Mouse (Mus musculus): ENCODE results near the gene S100a1. TPM values are rescaled to one million over a fixed set of nuclear protein-coding genes. Genes with fewer than 3 reads are reported as not detected.

S100a1 gene
- polyA plus RNA-seq, 1 experiment = 169 TPM

DNA sequence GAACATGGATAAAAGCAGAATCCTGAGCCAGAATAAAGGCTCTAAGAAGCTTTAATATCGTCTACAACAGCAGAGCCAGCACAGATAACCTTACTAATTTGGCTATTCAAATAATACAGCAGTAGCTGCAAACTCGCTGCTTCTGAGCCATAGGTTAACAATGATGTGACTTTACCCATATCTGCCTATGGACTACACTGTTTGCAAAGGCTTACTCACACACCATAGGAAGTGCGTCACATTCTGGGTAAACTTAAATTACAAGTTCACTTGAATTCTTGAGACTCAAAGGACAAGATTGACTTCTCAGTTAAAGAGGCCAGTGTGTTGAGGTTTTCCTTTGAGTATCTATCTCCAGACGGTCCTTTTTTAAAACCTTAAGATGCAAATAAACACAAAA is 10.7 kb downstream of the S100a1 start:
- DNase-seq = no peak
- 72% methylated on average over 4 of the region's 4 CpGs for WGBS
- no peak for TF ChIP-seq POLR2A (IDR thresholded peaks at IDR 0.05; ENCODE audit: borderline replicate concordance, extremely low read depth, low read depth, low read length)
- TF ChIP-seq CTCF (IDR thresholded peaks at IDR 0.05; ENCODE audit: insufficient read depth, low read length) = no peak

DNA sequence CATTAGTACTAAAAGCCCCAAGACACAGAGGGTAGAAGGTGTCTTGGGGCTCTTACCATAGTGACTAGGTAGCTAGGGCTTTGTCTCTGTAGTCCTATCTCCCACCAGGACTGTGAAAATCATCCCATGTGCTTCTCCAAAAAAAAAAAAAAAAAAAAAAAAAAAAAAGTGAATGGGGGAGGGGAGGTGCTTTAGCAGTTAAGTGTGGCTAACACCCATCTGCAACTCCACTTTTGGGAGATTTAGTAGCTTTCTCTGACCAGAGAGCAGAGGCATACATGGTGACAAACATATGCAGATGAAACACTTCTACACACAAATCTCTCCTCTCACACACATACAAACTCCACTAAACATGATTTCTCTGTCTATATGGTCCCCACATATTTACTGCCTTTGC is 16.6 kb downstream of the S100a1 start:
- TF ChIP-seq POLR2A (IDR thresholded peaks at IDR 0.05; ENCODE audit: borderline replicate concordance, extremely low read depth, low read depth, low read length) (no peak), CTCF (IDR thresholded peaks at IDR 0.05; ENCODE audit: insufficient read depth, low read length) (no peak)
- no peak overlapping the region for H3K4me3 ChIP-seq (replicated peaks; ENCODE audit: extremely low read depth, low read depth, low read length)
- no peak for DNase-seq
- no peaks in the 10 kb centered on the region for H3K4me1 ChIP-seq (ENCODE audit: control insufficient read depth, insufficient read depth, low read length)

More for the DNA sequence above, 10.7 kb downstream of the S100a1 start:
- H3K4me3 ChIP-seq (replicated peaks; ENCODE audit: extremely low read depth, low read depth, low read length) = no peak overlapping the region
- peaks cover 4% of the 10 kb centered on the region; the same call in 1 of the 2 replicates for H3K4me1 ChIP-seq (ENCODE audit: control insufficient read depth, insufficient read depth, low read length)

DNA sequence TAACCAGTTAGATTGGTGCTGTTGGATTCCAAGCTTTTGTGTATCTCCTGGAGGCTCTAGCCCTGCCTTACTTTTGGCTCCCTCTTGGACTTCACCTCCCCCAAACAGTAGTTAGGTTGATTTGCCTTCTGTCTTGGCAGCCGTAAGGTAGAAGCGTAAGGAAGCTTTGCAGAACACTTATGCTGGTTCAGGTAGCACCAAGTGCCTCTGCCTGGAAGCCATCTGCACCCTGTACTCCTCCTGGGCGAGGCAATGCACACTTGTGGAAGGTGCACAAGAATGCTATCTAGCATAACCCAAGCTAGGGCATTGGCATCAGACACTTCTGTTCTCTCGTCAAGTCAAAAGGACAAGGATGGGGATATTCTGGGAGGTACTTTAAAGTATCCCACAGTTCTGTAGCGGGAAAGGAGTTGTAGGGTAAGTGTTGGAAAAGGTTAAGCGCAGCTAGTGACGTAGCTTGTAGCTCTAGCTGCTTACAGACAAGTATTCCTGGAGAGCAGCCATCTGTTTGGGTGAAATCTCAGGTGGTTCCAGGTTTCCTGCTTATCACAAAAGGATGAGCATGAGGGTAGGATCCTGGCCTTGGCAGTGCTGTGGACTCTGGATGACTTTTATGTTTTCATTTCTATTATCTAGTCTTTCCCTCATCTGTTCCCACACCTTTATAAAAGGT is 18.2 kb downstream of the S100a1 start:
- no peak for DNase-seq
- Histone ChIP-seq H3K4me3 (replicated peaks; ENCODE audit: extremely low read depth, low read depth, low read length) (no peak overlapping the region), H3K4me1 (ENCODE audit: control insufficient read depth, insufficient read depth, low read length) (no peaks in the 10 kb centered on the region)
- TF ChIP-seq POLR2A (IDR thresholded peaks at IDR 0.05; ENCODE audit: borderline replicate concordance, extremely low read depth, low read depth, low read length) (no peak), CTCF (IDR thresholded peaks at IDR 0.05; ENCODE audit: insufficient read depth, low read length) (no peak)
- 75% methylated on average over 7 of the region's 7 CpGs for WGBS

DNA sequence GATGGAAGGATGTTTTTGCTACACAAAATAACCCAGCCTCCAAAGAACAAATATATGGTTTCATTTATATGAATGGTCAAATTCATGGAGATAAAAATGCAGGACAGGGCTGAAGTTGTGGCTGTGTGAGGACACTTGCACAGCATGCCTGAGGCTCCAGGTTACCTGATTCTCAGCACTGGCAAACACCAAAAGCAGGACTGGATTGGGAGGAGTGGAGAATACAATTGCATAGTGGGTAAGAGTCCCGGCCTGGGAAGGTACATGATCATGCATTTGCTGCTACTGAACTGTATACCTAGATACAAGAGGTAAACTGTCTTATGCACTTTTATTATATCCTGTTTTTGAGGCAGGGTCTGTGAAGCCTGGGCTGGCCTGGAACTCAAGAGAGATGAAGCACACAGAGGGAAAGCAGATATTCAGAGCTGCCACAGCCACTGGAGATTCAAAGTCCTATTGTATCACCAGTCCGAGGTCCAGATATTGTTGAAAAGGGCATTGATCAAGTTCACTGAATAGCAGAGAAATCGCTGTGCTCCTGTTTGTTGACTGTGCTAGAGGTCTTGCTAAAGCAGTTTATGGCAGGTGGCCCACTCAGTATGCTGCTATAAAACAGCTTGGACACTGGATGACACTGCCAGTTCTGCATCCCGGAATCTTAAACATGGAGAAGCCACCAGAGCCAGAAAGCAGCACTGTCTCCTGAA is 20.2 kb downstream of the S100a1 start:
- no peak for DNase-seq
- Histone ChIP-seq H3K4me3 (replicated peaks; ENCODE audit: extremely low read depth, low read depth, low read length) (no peak overlapping the region), H3K4me1 (ENCODE audit: control insufficient read depth, insufficient read depth, low read length) (peaks cover 3% of the 10 kb centered on the region; the same call in 1 of the 2 replicates)
- TF ChIP-seq POLR2A (IDR thresholded peaks at IDR 0.05; ENCODE audit: borderline replicate concordance, extremely low read depth, low read depth, low read length) (no peak), CTCF (IDR thresholded peaks at IDR 0.05; ENCODE audit: insufficient read depth, low read length) (no peak)
- WGBS = 60% methylated on average over 4 of the region's 4 CpGs

DNA sequence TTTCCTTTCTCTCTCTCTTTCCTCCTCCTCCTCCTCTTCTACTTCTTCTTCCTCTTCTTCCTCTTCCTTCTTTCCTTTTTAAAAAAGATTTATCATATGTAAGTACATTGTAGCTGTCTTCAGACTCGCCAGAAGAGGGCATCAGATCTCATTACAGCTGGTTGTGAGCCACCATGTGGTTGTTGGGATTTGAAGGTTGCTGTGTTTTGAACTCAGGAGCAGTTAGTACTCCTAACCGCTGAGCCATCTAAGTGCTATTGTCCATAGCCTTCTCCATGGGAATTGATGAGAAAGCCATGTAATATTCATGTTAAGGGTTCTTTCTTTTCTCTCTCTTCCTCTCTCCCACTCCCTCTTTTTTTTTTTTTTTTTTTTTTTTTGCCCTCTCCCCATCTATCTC is 22.8 kb downstream of the S100a1 start:
- Histone ChIP-seq H3K4me3 (replicated peaks; ENCODE audit: extremely low read depth, low read depth, low read length) (no peak overlapping the region), H3K4me1 (ENCODE audit: control insufficient read depth, insufficient read depth, low read length) (peaks cover 3% of the 10 kb centered on the region; the same call in 1 of the 2 replicates)
- 37% methylated on average over 2 of the region's 2 CpGs for WGBS
- no peak for DNase-seq
- TF ChIP-seq POLR2A (IDR thresholded peaks at IDR 0.05; ENCODE audit: borderline replicate concordance, extremely low read depth, low read depth, low read length) (no peak), CTCF (IDR thresholded peaks at IDR 0.05; ENCODE audit: insufficient read depth, low read length) (0 out of 2 replicates have a peak, but pooled peaks have one; percentile 4)

DNA sequence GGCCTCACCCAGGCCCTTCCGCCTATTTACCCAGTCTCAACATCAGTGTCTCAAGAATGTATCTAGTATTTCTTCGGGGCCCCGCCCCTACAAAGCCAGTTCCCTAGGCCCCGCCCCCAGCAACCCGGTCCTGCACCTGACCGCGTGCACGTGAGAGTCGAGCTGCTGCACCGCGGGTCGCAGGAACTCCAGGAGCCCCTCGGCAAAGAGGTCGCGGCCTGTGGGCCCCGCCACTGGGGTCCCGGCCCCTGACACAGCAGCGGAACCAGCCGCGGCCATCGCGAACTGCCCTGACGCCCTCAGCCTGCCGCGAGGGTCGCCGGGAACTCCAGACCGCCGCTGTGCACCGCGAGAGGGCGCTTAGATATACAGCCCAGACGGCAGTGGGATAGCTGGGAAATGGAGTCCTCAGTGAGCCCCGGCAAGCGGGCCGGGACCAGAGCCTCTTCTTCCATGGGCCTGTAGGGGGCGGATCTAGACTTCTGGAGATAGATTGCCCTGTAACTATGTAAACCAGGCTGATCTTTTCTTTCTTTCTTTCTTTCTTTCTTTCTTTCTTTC is 23.4 kb downstream of the S100a1 start, which contains the start of gene Snapin:
Gene Snapin (minus strand): TSS at position 338 of the 561 bp plus-strand sequence.
- peak; percentile 60; the same call in 1 of the 2 replicates for TF ChIP-seq POLR2A (IDR thresholded peaks at IDR 0.05; ENCODE audit: borderline replicate concordance, extremely low read depth, low read depth, low read length)
- peak; percentile 70 for TF ChIP-seq CTCF (IDR thresholded peaks at IDR 0.05; ENCODE audit: insufficient read depth, low read length)
- under 1% methylated on average over 37 of the region's 37 CpGs for WGBS
- H3K4me3 ChIP-seq (replicated peaks; ENCODE audit: extremely low read depth, low read depth, low read length) = peak within 1 kb of the TSS; percentile 97
- peak; percentile 97 for DNase-seq
- H3K4me1 ChIP-seq (ENCODE audit: control insufficient read depth, insufficient read depth, low read length) = peaks cover 3% of the 10 kb centered on the region; the same call in 1 of the 2 replicates

DNA sequence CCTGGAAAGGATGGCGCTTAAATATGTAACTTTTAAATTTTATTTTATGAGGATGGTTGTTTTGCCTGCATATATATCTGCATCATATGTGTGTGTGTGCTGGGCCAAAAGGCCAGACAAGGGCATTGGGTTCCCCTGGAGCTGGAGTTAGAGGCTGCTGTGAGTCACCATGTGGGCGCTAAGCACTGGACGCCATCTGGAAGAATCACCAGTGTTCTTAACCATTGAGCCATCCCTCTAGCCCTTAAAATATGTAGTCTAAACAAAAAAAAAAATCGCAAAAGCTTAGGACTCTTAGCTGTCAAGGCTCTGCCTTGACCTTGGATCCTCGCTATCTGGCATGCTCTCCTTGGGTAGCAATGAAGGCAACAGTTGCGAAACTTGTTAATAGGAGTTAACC is 25.6 kb downstream of the S100a1 start:
- no peak for DNase-seq
- 83% methylated on average over 6 of the region's 6 CpGs for WGBS
- Histone ChIP-seq H3K4me3 (replicated peaks; ENCODE audit: extremely low read depth, low read depth, low read length) (no peak overlapping the region), H3K4me1 (ENCODE audit: control insufficient read depth, insufficient read depth, low read length) (peaks cover 3% of the 10 kb centered on the region; the same call in 1 of the 2 replicates)
- TF ChIP-seq CTCF (IDR thresholded peaks at IDR 0.05; ENCODE audit: insufficient read depth, low read length) (no peak), POLR2A (IDR thresholded peaks at IDR 0.05; ENCODE audit: borderline replicate concordance, extremely low read depth, low read depth, low read length) (no peak)

DNA sequence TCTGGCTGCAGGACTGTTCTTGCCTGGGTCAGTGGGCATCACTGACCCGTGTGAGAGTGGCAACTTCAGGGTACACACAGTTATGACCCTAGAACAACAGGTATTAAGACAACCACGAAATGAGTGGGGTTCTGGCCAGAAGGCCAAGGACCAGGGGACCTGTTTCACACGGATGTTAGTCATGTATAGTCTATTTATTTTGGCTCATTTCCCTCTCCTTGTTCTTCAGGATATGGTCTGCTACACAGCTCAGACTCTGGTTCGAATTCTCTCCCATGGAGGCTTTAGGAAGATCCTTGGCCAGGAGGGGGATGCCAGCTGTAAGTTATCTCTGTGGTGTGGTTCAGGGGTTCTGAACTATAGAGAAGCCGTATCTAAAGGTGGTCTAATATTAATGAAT is 27.2 kb downstream of the S100a1 start:
- no peak for DNase-seq
- Histone ChIP-seq H3K4me1 (ENCODE audit: control insufficient read depth, insufficient read depth, low read length) (peaks cover 3% of the 10 kb centered on the region; the same call in 1 of the 2 replicates), H3K4me3 (replicated peaks; ENCODE audit: extremely low read depth, low read depth, low read length) (no peak overlapping the region)
- 53% methylated on average over 5 of the region's 5 CpGs for WGBS
- no peak for TF ChIP-seq POLR2A (IDR thresholded peaks at IDR 0.05; ENCODE audit: borderline replicate concordance, extremely low read depth, low read depth, low read length)
- no peak for TF ChIP-seq CTCF (IDR thresholded peaks at IDR 0.05; ENCODE audit: insufficient read depth, low read length)

DNA sequence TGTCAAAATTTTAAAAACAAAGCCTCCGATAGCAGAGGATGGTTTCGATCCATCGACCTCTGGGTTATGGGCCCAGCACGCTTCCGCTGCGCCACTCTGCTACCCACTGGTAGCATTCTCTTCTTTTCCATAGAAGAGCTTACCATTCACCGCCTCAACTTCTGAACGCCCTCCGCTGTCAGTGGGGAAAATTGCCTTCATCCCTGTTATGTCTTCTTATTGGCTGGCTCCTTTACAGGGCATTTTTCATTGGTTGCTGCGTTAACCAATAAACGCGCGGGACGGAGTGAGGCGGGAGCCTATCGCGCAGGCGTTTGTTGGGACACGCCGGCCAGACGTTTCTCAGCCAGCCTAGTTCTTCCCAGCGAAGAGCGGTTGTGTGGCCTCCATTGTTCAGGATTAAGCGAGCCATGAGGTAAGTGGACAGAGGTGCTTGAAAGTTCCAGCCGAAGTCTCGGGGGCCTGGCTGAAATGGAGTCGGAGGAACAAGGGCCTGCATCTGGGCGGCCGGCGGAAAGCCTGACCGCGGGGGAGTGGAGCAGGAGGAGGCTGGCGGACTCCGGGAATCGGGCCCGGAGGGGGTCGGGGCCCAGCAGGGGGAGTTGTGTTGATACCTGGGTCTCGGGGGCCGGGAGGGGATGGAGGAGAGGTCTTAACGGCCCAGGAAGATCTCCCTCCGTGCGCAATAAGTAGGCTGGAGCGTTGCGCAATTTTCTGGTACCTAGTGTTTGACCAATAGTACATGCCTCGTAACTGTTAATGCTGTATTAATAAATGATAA is 38.2 kb downstream of the S100a1 start, which contains the start of gene Ilf2:
Gene Ilf2 (plus strand): TSS at position 296 of the 781 bp plus-strand sequence.
- TF ChIP-seq POLR2A (IDR thresholded peaks at IDR 0.05; ENCODE audit: borderline replicate concordance, extremely low read depth, low read depth, low read length) (peak; percentile 81; the same call in 1 of the 2 replicates), CTCF (IDR thresholded peaks at IDR 0.05; ENCODE audit: insufficient read depth, low read length) (peak; percentile 23; the same call in 1 of the 2 replicates)
- peak; percentile 90 for DNase-seq
- Histone ChIP-seq H3K4me3 (replicated peaks; ENCODE audit: extremely low read depth, low read depth, low read length) (peak within 1 kb of the TSS; percentile 80), H3K4me1 (ENCODE audit: control insufficient read depth, insufficient read depth, low read length) (peaks cover 5% of the 10 kb centered on the region)
- WGBS = under 1% methylated on average over 45 of the region's 45 CpGs

All from lung, adult 2 months (tissue).